10 mouse cellular contexts compared by ENCODE assay signal in the genomic region with DNA sequence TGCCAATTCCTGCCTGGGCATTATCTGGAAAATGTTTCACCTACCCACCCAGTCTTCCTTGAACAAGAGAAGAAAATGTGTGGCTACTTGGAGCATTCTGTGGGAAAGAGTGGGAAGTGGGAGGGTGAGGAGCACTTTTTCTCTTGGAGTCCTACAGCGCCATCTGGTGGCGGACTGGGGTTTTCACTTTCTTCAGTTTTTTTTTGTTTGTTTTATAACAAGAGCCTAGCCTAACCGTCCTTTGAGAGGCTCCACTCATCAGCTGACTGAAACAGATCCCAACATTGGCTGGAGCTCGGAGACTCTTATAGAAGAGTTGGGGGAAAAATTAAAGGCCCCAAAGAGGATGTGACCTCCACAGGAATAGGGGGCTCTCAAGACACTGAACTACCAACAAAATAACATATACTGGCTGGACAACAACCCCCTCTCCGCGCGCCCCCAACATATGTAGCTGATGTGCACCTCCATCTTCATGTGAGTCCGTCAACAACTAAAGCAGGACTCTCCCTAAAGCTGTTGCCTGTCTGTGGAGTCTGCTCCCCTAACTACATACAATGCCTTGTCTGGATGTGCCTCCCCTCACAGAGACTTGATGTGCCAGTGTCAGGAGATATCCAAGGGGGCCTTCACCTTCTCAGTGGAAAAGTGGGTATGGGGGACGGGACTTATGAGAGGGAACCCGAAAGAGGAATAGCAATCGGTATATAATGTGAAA. TPM values are rescaled to one million over a fixed set of nuclear protein-coding genes. Genes with fewer than 3 reads are reported as not detected.
A peak's percentile ranks its signal among the peaks of the same experiment; 100 is the strongest.
DNase-seq lines count a peak whose midpoint lies in the region; ATAC-seq and TF ChIP-seq lines count a peak whose summit lies in the region.
"Had no signal": no experiment of that assay in that cellular context is flagged by ENCODE, and none has a peak within 500 bp of the region (broad histone marks: within the 10 kb centered on the region; RNA-seq: fewer than 3 reads in every experiment).

No protein-coding gene starts in this region.

- no peak overlapping the region for H3K4me3 ChIP-seq in heart, embryonic 12.5 days
- no peak overlapping the region for H3K4me3 ChIP-seq in hindbrain, postnatal 0 days (ENCODE audit: low read length)
- H3K4me3 ChIP-seq in midbrain, embryonic 14.5 days (replicated peaks; ENCODE audit: low read depth, low read length), result no peak overlapping the region
- H3K4me3 ChIP-seq: myocyte had no signal

- no peak overlapping the region for H3K27ac ChIP-seq in heart, embryonic 12.5 days (ENCODE audit: poor library complexity, severe bottlenecking)
- no peak overlapping the region for H3K27ac ChIP-seq in hindbrain, postnatal 0 days
- no peak overlapping the region for H3K27ac ChIP-seq in midbrain, embryonic 14.5 days (replicated peaks; ENCODE audit: low read depth, low read length)

- intact Hi-C loops in left cerebral cortex, postnatal 10 days (cut with DNase I), result loop anchor here (1.0 to 2.0 kb wide), 2 partner anchors 78 to 114 kb away; no protein-coding TSS in a partner anchor

- no peaks in the 10 kb centered on the region for H3K9me3 ChIP-seq in heart, embryonic 12.5 days (replicated peaks)
- no peaks in the 10 kb centered on the region for H3K9me3 ChIP-seq in hindbrain, postnatal 0 days (ENCODE audit: low read length)
- H3K9me3 ChIP-seq in midbrain, embryonic 14.5 days (ENCODE audit: control insufficient read depth, low read length), result no peaks in the 10 kb centered on the region

- no peaks in the 10 kb centered on the region for H3K36me3 ChIP-seq in heart, embryonic 12.5 days
- H3K36me3 ChIP-seq in hindbrain, postnatal 0 days (ENCODE audit: insufficient read depth, low read length), result no peaks in the 10 kb centered on the region
- H3K36me3 ChIP-seq in midbrain, embryonic 14.5 days (ENCODE audit: control insufficient read depth, insufficient read depth, low read length), result no peaks in the 10 kb centered on the region

- H3K9ac ChIP-seq in heart, embryonic 12.5 days, result no peak overlapping the region
- no peak overlapping the region for H3K9ac ChIP-seq in hindbrain, postnatal 0 days (replicated peaks; ENCODE audit: low read length)
- no peak overlapping the region for H3K9ac ChIP-seq in midbrain, embryonic 14.5 days (replicated peaks; ENCODE audit: low read length)

- peak; percentile 89 for DNase-seq in heart, adult 11 months
- peak; percentile 71 to 82 for DNase-seq in cerebellum, adult 18-20 months
- peak; percentile 84 for DNase-seq in hindbrain, postnatal 0 days (ENCODE audit: low spot score)
- DNase-seq in left cerebral cortex, postnatal 10 days (ENCODE audit: extremely low spot score in 1 of 2, low spot score in 2 of 2), result peak; percentile 62 to 70
- DNase-seq in midbrain, embryonic 14.5 days, result peak; percentile 88
- DNase-seq in spleen, postnatal 4 days (ENCODE audit: low spot score in 2 of 2), result peak; percentile 25 to 75

- H3K27me3 ChIP-seq in heart, embryonic 12.5 days (replicated peaks), result 0 out of 2 replicates have a peak, but pooled peaks cover 3% of the 10 kb centered on the region
- no peaks in the 10 kb centered on the region for H3K27me3 ChIP-seq in hindbrain, postnatal 0 days (ENCODE audit: insufficient read depth, low read length)
- H3K27me3 ChIP-seq in midbrain, embryonic 14.5 days (ENCODE audit: control insufficient read depth, insufficient read depth, low read length), result no peaks in the 10 kb centered on the region

- 48% methylated on average over 11 of the region's 11 CpGs for WGBS in heart, embryonic 12.5 days
- WGBS in hindbrain, postnatal 0 days, result 52% methylated on average over 11 of the region's 11 CpGs
- 49% methylated on average over 11 of the region's 11 CpGs for WGBS in midbrain, embryonic 14.5 days

- H3K4me1 ChIP-seq in heart, embryonic 12.5 days (replicated peaks), result no peaks in the 10 kb centered on the region
- H3K4me1 ChIP-seq in hindbrain, postnatal 0 days (ENCODE audit: insufficient read depth, low read length), result no peaks in the 10 kb centered on the region
- H3K4me1 ChIP-seq in midbrain, embryonic 14.5 days (ENCODE audit: control insufficient read depth, insufficient read depth, low read length), result no peaks in the 10 kb centered on the region

- no peak for ATAC-seq in heart, embryonic 12.5 days (ENCODE audit: insufficient number of reproducible peaks, low FRiP score)
- ATAC-seq in frontal cortex, adult (ENCODE audit: low TSS enrichment), result peak; percentile 94
- peak; percentile 88 for ATAC-seq in hindbrain, postnatal 0 days
- 0 out of 2 replicates have a peak, but pooled peaks have one; percentile 37 for ATAC-seq in midbrain, embryonic 14.5 days (ENCODE audit: low FRiP score, low TSS enrichment)

- TF ChIP-seq CTCF in hindbrain, postnatal 0 days (IDR thresholded peaks at IDR 0.05; ENCODE audit: low read depth), result peak; percentile 77

- no peak overlapping the region for H3K4me2 ChIP-seq in heart, embryonic 12.5 days
- 0 out of 2 replicates have a peak overlapping the region, but pooled peaks have one; percentile 38 for H3K4me2 ChIP-seq in hindbrain, postnatal 0 days (ENCODE audit: low read depth, low read length)
- peak overlapping the region; percentile 30; the same call in 1 of the 2 replicates for H3K4me2 ChIP-seq in midbrain, embryonic 14.5 days (ENCODE audit: low read length)

RNA-seq across cellular contexts. Expression of a gene that starts 8.4 kb away (rescaled TPM):
- polyA plus RNA-seq in heart, embryonic 12.5 days (2016; fragmentation: Nextera tagmentation; extraction: Ambion mirVana), result 25.7 and 26.9 TPM in 2 replicates
- total RNA-seq in hindbrain, postnatal 0 days (2014; rRNA removed), result 97.3 and 108 TPM in 2 replicates
- 68.9 and 76.8 TPM in 2 replicates for polyA plus RNA-seq in hindbrain, postnatal 0 days (2015; fragmentation: Nextera tagmentation; extraction: Ambion mirVana)
- total RNA-seq in left cerebral cortex, postnatal 10 days (2021), result 10 to 100 TPM; 11.1 to 14.1 TPM
- 23.9 and 26.6 TPM in 2 replicates for polyA plus RNA-seq in midbrain, embryonic 14.5 days (2014; fragmentation: Nextera tagmentation; extraction: Ambion mirVana)
- polyA plus RNA-seq: C2C12 had no signal
